Mouse (Mus musculus): ENCODE data around the gene Tepsin. TPM values are rescaled to one million over a fixed set of nuclear protein-coding genes. Genes with fewer than 3 reads are reported as not detected.

The Tepsin gene
- total RNA-seq (2021) = 1 to 10 TPM; 8.7 to 9.6 TPM
- long read RNA-seq, experiment 1, transcript Tepsin-202 (13 exons, 2,770 nt) = major isoform, 14 of 25 reads
- long read RNA-seq, experiment 1, partial matches to known transcripts = 6 of 25 reads
- long read RNA-seq, experiment 1, other reads (novel, unspliced or antisense) = 5 of 25 reads
- long read RNA-seq, experiment 2, transcript Tepsin-202 (13 exons, 2,770 nt) = major isoform, 11 of 25 reads
- long read RNA-seq, experiment 2, partial matches to known transcripts = 5 of 25 reads
- long read RNA-seq, experiment 2, other reads (novel, unspliced or antisense) = 9 of 25 reads

- peak; percentile 90 to 94 for DNase-seq (ENCODE audit: low spot score in 2 of 2)
Measured at GRCm38 (mm10) chr11:120098588-120099511, at the start of gene Tepsin, which contains the start of gene Ndufaf8. Tepsin (minus strand) TSS chr11:120098731. Ndufaf8 (plus strand) TSS chr11:120098928.

- DNase-seq (ENCODE audit: low spot score in 2 of 2) = no peak
Measured at GRCm38 (mm10) chr11:120143708-120144497, 45.4 kb upstream of the Tepsin start.

GRCm38 (mm10) chr11:120142601-120143051 is 44.1 kb upstream of the Tepsin start:
- DNase-seq (ENCODE audit: low spot score in 2 of 2) = peak in 1 of 2 experiments; percentile 40

- no peak for DNase-seq (ENCODE audit: low spot score in 2 of 2)
Measured at GRCm38 (mm10) chr11:120140255-120140654, 41.7 kb upstream of the Tepsin start.

- no peak for DNase-seq (ENCODE audit: low spot score in 2 of 2)
Measured at GRCm38 (mm10) chr11:120139309-120139731, 40.8 kb upstream of the Tepsin start.

- DNase-seq (ENCODE audit: low spot score in 2 of 2) = no peak
Measured at GRCm38 (mm10) chr11:120137625-120138004, 39.1 kb upstream of the Tepsin start.

GRCm38 (mm10) chr11:120136796-120137624 is 38.5 kb upstream of the Tepsin start:
- no peak for DNase-seq (ENCODE audit: low spot score in 2 of 2)

- DNase-seq (ENCODE audit: low spot score in 2 of 2) = no peak
Measured at GRCm38 (mm10) chr11:120136195-120136594, 37.7 kb upstream of the Tepsin start.

GRCm38 (mm10) chr11:120134847-120135530 is 36.5 kb upstream of the Tepsin start:
- no peak for DNase-seq (ENCODE audit: low spot score in 2 of 2)

- DNase-seq (ENCODE audit: low spot score in 2 of 2) = no peak
Measured at GRCm38 (mm10) chr11:120134148-120134547, 35.6 kb upstream of the Tepsin start.

- no peak for DNase-seq (ENCODE audit: low spot score in 2 of 2)
Measured at GRCm38 (mm10) chr11:120129281-120129680, 30.8 kb upstream of the Tepsin start.

- DNase-seq (ENCODE audit: low spot score in 2 of 2) = no peak
Measured at GRCm38 (mm10) chr11:120126845-120127244, 28.3 kb upstream of the Tepsin start.

- DNase-seq (ENCODE audit: low spot score in 2 of 2) = no peak
Measured at GRCm38 (mm10) chr11:120122126-120122525, 23.6 kb upstream of the Tepsin start.

- peak in 1 of 2 experiments; percentile 62 for DNase-seq (ENCODE audit: low spot score in 2 of 2)
Measured at GRCm38 (mm10) chr11:120120642-120121420, 22.3 kb upstream of the Tepsin start.

GRCm38 (mm10) chr11:120119936-120120541 is 21.5 kb upstream of the Tepsin start:
- DNase-seq (ENCODE audit: low spot score in 2 of 2) = no peak

GRCm38 (mm10) chr11:120119108-120119507 is 20.6 kb upstream of the Tepsin start:
- DNase-seq (ENCODE audit: low spot score in 2 of 2) = no peak

- DNase-seq (ENCODE audit: low spot score in 2 of 2) = no peak
Measured at GRCm38 (mm10) chr11:120117626-120118025, 19.1 kb upstream of the Tepsin start.

GRCm38 (mm10) chr11:120114488-120115215 is 16.1 kb upstream of the Tepsin start:
- no peak for DNase-seq (ENCODE audit: low spot score in 2 of 2)
